ENCODE assay signal across 9 mouse cellular contexts in genomic region chr13:103986660-103987059, GRCm38 (mm10).
A peak's percentile ranks its signal among the peaks of the same experiment; 100 is the strongest.
DNase-seq lines count a peak whose midpoint lies in the region; ATAC-seq lines count a peak whose summit lies in the region.
"Had no signal": no experiment of that assay in that cellular context is flagged by ENCODE, and none has a peak within 500 bp of the region (broad histone marks: within the 10 kb centered on the region; RNA-seq: fewer than 3 reads in every experiment).

No protein-coding gene starts in this region.

- no peak overlapping the region for H3K9ac ChIP-seq in midbrain, embryonic 11.5 days (ENCODE audit: low read length)
- no peak overlapping the region for H3K9ac ChIP-seq in midbrain, embryonic 16.5 days (ENCODE audit: low read depth, low read length)
- H3K9ac ChIP-seq: neural tube, embryonic 13.5 days had no signal

- H3K4me2 ChIP-seq in midbrain, embryonic 11.5 days = no peak overlapping the region
- H3K4me2 ChIP-seq in midbrain, embryonic 16.5 days (ENCODE audit: low read length) = no peak overlapping the region
- H3K4me2 ChIP-seq: neural tube, embryonic 13.5 days had no signal

- no peak overlapping the region for H3K4me3 ChIP-seq in midbrain, embryonic 11.5 days (ENCODE audit: low read depth, low read length)
- no peak overlapping the region for H3K4me3 ChIP-seq in midbrain, embryonic 16.5 days (ENCODE audit: low read depth, low read length)
- H3K4me3 ChIP-seq: neural tube, embryonic 13.5 days had no signal

- no peaks in the 10 kb centered on the region for H3K27me3 ChIP-seq in midbrain, embryonic 11.5 days (ENCODE audit: control insufficient read depth, insufficient read depth, low read length)
- H3K27me3 ChIP-seq in midbrain, embryonic 16.5 days (ENCODE audit: control insufficient read depth, insufficient read depth, low read depth, low read length) = no peaks in the 10 kb centered on the region
- H3K27me3 ChIP-seq: neural tube, embryonic 13.5 days had no signal

- no peaks in the 10 kb centered on the region for H3K4me1 ChIP-seq in midbrain, embryonic 11.5 days (ENCODE audit: control insufficient read depth, insufficient read depth, low read length)
- H3K4me1 ChIP-seq in midbrain, embryonic 16.5 days (ENCODE audit: control insufficient read depth, insufficient read depth, low read length) = no peaks in the 10 kb centered on the region
- H3K4me1 ChIP-seq: neural tube, embryonic 13.5 days had no signal

- no peak overlapping the region for H3K27ac ChIP-seq in midbrain, embryonic 11.5 days (ENCODE audit: low read depth, low read length)
- H3K27ac ChIP-seq in midbrain, embryonic 16.5 days (ENCODE audit: low read length) = no peak overlapping the region

- no peaks in the 10 kb centered on the region for H3K36me3 ChIP-seq in midbrain, embryonic 11.5 days (ENCODE audit: control insufficient read depth, insufficient read depth, low read length)
- peaks cover 14% of the 10 kb centered on the region for H3K36me3 ChIP-seq in midbrain, embryonic 16.5 days (ENCODE audit: control insufficient read depth, insufficient read depth, low read length)
- H3K36me3 ChIP-seq: neural tube, embryonic 13.5 days had no signal

- WGBS in midbrain, embryonic 11.5 days = 87% methylated on average over 4 of the region's 4 CpGs
- 82% methylated on average over 4 of the region's 4 CpGs for WGBS in midbrain, embryonic 16.5 days

- peak; percentile 85 for ATAC-seq in frontal cortex, adult (ENCODE audit: low TSS enrichment)
- ATAC-seq in midbrain, embryonic 11.5 days (ENCODE audit: low FRiP score) = no peak
- no peak for ATAC-seq in midbrain, embryonic 16.5 days
- no peak for ATAC-seq in megakaryocyte, adult 5-6 weeks (ENCODE audit: poor library complexity, severe bottlenecking)

- DNase-seq in frontal cortex, postnatal 10 days (ENCODE audit: low spot score in 2 of 2) = no peak
- peak; percentile 73 for DNase-seq in midbrain, embryonic 11.5 days (ENCODE audit: low spot score, missing footprints)
- DNase-seq in kidney, postnatal 10 days = peak; percentile 63
- no peak for DNase-seq in ovary, postnatal 14 days (ENCODE audit: low spot score)
- DNase-seq in right cerebral cortex, postnatal 4 days = no peak

- H3K9me3 ChIP-seq in midbrain, embryonic 11.5 days (ENCODE audit: control insufficient read depth, low read length) = peaks cover 3% of the 10 kb centered on the region; the same call in 1 of the 2 replicates
- 0 out of 2 replicates have a peak, but pooled peaks cover 10% of the 10 kb centered on the region for H3K9me3 ChIP-seq in midbrain, embryonic 16.5 days (replicated peaks; ENCODE audit: control insufficient read depth, low read length, poor library complexity, severe bottlenecking)

Comparison
In these comparisons a context has a peak if more than half of its experiments do, and no peak if none do; other contexts are left out.
1. DNase-seq: peak in midbrain, embryonic 11.5 days (single experiment) and kidney, postnatal 10 days (single experiment); none in frontal cortex, postnatal 10 days (0 of 2), ovary, postnatal 14 days (single experiment) and right cerebral cortex, postnatal 4 days (single experiment).